Mouse (Mus musculus) lung, postnatal 25 days (tissue): ENCODE data around the gene Acadm.

Source experiments
- DNase-seq: peaks from one replicate; pipeline ENCODE4 v3.0.0; 2022; ENCODE audit warnings: low spot score

The Acadm gene

DNA sequence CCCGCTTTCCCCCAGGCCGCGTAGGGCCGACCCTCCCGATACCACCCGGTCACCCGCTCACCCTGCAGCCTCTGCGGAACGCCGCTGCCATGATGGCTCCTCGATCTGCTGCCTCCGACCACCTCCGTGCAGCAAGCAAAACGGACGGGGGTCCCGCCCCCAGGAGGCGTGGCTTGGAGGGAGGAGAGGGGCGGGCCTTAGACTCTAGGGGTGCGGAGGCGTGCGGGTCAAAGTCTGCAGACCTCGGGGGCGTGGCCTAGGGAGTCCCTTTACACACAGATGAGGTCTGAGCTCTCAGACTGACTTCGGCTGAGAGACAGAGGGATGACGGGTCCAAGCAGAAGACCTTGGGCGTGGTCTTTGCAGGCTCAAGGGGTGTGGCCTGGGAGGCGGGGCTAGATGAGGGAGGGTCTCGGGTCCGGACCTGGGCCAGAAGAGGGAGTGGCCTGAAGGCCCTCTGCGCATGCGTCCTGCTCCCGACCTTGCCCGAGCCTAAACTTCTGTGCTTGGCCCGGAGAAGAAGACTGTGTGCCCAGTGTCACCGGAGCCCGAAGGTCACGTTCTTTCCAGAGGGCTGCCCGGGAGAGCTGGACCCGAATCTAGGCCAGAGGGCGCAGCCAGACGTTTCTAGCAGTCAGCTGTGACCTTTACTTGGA, at the start of gene Acadm:
Gene Acadm (minus strand): TSS at position 298 of the 656 bp plus-strand sequence.
- peak; percentile 98 for DNase-seq

DNA sequence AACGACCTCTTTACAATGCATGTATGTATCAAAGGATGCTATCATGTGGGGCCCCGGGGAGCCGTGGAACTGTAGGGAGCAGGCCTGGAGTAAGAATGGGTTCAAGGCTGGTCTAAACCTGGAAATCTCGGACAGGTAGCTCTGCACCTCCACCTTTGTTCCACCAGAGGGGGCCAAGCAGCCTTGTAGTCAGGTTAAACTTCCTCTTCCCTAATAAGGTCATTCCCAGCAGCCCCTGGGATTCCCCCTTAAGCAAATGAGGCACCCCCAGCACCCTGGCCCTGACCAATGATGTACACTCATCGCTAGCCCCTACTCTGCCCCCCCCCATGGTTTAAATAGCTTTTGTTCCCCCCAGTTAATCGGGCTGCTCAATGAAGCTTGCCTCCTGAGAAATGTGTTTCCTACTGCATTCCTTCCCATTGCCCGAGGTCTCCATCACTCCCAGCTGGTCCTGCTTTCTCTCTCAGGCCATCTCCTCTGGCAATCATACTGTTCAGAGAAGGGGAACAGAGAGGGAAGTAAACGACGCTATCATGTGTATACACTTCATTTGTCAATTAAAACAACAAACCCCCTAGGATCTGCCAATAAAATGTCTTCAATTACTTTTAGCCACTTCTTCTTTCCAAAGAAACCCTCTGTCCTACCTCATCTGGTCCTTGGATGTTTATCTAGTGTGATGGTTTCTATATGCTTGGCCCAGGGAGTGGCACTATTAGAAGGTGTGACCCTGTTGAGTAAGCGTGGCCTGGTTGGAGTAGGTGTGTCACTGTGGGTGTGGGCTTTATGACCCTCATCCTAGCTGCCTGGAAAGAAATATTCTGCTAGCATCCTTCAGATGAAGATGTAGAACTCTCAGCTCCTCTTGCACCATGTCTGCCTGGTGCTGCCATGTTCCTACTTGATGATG, 40.3 kb upstream of the Acadm start:
- DNase-seq = no peak

DNA sequence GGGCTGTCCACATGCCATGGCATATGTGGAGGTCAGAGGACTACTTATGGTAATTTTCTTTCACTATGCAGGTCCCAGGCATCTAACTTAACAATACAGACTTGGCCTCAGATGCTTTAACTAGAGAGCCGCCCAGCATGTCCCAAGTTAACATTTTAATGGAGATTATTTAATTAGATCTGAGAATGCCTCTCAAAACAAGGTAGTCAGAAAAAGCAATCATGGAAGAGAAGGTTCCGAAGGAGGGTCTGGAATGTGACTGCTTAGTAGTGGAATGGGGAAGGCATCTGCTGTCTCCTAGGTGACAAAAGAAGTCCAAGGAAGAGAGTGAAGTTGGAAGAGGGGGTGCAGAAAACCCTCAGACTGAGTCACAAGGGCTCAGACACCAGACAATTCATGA, 36.2 kb upstream of the Acadm start:
- DNase-seq = no peak

DNA sequence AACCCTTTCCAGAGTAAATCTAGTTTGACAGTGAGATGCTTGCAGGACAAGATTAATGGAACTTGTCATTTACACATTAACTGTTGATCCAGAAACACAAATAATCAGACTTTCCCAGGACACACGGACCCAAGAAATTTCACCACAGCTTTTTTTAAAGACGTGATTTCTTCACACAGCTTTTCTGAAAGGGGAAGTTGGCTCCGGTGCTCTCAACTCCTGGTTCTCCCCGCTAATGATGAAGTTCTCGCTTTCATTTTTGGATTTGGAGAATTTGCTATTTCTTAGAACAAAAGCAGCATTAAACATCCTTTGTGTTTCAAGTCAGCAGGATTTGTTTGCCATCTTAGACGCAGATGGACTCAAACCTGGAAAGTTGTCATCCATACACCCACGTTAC, 31.4 kb upstream of the Acadm start:
- DNase-seq = no peak

DNA sequence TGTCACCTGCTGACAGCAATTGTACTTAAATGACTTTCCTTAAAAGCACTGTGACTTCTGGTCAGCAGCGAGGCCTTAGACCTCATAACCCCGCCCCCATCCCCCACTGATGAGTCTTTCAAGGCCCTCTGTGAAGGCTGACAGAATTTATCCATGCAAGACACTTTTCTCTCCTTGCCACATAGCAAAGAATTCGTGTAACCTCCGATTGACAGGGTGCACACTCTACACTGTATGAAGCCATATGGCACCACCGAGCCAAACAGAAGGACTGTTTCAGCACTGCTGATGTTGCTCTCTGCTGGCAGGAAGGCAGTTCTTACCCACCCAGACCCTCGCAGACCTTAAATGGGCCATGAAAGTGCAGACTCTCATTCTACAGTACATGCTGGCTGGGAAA, 30.6 kb upstream of the Acadm start:
- DNase-seq = no peak

DNA sequence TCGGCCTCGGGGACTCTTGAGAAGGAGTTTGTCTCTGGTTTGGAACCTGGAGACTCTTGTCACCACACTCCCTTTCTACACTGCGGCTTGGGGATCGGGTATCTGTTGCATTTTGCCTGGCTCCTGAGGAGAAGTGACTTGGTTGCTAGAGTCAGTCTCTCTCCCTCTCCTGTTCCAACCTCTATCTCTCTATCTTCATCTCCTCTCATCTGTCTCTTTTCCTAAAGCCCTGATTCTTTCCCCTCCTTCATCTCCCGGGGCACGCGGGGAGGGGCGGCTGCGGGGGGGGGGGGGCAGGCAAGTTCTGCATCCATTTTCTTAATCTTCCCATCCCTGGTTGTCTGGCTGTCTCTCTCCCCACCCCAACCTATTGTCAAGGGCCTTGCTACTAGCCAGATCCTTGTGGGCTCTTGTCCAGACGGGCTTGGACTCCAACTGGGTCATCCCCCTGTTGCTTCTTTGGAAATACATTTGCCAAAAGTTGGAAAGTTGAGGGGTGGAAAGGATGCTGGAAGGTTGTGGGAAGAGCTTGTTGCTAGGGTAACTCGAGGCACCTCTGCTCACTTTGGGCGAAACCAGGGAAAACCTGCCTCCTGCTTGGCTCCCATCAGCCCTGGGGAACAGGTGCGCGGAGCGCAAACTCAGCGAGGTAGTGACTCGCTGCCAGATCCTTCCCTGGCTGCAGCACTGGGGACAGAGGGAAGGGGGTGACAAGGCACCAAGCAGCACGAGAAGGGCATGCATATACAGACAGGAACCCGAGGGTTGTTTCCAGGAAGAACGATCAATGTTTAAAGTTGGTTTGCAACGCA, 29.7 kb upstream of the Acadm start:
- DNase-seq = no peak

DNA sequence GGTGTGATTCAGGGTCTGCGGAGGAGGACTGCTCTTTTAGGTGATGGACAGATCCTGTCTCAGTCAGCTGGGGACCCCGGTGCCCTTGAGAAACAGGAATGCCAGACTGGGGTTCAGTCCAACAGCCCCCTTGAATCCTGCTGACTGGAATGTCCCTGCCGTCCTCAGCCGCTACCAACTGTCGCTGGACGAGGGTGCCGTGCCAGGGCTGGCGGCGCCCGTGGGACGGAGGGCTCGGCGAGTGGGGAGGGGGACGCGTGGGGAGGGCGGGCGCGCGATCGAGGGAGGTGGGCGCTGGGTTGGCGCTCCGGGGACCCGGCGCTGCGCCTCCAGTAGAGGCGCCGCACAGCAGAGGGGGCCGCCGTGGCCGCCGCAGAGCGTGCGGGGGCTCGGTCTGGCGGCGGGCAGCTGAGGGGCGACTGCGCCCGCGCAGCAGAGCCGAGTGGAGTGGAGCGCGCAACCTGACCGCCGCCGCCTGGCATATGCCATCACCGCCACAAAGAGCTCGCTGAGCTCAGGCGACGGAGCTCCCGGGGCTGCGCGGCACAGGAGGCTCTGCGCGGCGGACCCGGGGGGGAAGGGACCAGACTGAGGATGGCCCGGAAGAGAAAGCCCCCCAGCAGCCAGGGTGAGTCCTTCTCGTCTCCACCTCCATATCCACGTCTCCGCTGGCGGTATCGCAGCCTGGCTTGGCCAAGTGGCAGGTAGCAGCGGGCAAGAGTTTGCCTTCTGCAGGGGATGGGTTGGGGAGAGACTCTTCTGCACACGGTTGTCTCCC, 28.9 kb upstream of the Acadm start, which contains the start of gene Slc44a5:
Gene Slc44a5 (plus strand): TSS at position 266 of the 778 bp plus-strand sequence.
- no peak for DNase-seq

- DNase-seq = no peak
Observed at GRCm38 (mm10) chr3:153969451-153969850, 25.0 kb upstream of the Acadm start.

- DNase-seq = peak; percentile 27
Observed at GRCm38 (mm10) chr3:153968549-153968948, 24.1 kb upstream of the Acadm start.

DNA sequence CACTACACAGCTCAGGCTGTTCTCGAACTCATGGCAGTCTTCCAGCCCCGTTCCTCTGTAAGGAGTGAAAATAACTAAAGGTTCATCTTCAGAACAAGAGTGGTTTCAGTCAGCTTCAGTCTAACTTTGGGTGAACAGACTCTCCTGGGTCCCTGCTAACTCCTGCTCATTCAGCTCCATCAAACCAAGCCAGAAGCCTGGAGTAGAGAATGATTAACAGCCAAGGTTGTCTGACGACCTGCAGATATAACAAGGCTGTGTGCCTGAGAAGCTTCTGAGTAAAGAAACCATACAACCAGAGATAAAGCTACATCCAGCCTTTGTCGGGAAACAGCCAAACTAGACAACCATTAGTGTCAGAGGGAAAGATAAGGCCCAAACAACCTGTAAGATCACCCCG, 23.0 kb upstream of the Acadm start:
- DNase-seq = no peak

- peak; percentile 9 for DNase-seq
Observed at GRCm38 (mm10) chr3:153961632-153962389, 17.4 kb upstream of the Acadm start.

GRCm38 (mm10) chr3:153960884-153961283, 16.5 kb upstream of the Acadm start:
- DNase-seq = no peak

- no peak for DNase-seq
Observed at GRCm38 (mm10) chr3:153959731-153960207, 15.3 kb upstream of the Acadm start.

GRCm38 (mm10) chr3:153959035-153959730, 14.8 kb upstream of the Acadm start:
- peak; percentile 31 for DNase-seq

- DNase-seq = no peak
Observed at GRCm38 (mm10) chr3:153957916-153958315, 13.5 kb upstream of the Acadm start.

GRCm38 (mm10) chr3:153948176-153948575, 3.7 kb upstream of the Acadm start:
- DNase-seq = peak; percentile 38

DNA sequence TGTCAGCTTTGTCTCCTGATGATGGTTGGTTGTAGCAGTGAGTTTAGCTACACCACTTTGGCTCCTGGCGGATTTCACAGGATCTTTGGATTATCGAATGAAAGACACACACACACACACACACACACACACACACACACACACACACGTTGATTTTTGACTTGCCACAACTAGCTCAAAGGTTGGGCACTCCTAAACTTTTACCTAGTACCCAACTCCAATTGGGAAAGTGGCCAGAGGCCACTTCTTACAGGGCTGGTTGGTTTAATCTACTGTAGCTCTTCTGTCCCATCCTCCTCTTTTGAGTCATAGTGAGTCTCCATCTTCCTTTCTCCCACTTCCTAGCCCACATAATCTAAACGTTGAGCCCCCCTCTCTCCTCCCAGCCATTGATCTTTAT, 2.8 kb upstream of the Acadm start:
- no peak for DNase-seq

- DNase-seq = no peak
Observed at GRCm38 (mm10) chr3:153943901-153944334, 514 bp downstream of the Acadm start.

DNA sequence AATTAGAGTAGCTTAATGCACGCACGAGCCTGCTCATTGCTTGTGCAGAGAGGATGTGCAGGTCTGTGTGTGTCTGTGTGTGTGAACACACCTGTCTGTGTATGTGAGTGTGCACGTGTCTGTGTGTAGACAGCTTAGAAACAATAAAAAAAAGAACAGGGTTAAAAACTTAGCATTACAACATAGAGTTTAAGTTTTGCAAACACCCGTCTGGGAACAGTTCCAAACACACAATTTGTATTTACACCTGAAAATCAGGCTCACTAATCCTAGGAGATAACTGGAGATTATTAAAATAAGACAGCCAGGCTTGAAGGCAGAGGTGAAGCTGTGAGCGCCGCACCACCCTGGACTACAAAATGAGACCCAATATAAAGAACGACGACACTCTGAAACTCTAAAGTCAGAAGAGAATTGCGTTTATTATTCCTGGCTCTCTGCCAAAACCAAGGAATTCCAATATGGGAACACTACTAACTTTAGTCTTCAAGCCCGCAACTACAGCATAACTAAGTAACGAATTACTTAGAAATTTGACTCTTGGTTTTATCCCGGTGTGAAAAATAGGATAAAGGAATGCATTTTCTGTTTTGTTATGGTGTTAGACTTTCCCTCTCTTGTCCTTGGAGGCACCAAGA, 1.3 kb downstream of the Acadm start:
- no peak for DNase-seq

DNA sequence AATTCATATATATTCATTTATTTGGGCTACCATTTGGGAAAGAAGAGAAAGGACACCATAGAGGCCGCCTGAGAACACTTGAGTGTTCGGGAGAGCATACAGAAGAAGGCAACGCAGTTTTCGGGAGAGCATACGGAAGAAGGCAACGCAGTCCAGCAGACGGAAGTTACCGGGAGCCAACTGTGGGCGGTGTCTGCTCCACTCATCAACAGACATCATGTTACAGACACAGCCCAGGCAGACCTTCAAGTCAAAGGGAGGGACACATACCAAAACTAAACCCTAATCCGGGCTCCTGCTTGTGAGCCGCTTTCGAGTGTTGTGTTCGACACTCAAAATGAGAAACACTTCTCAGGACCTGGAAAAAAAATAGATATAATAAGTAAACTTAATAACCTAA, 2.8 kb downstream of the Acadm start:
- DNase-seq = no peak
